In genomic region chr8:117898015-117898414, GRCm38 (mm10) we compare ENCODE assay signal across 8 mouse cellular contexts.
DNase-seq lines count a peak whose midpoint lies in the region; ATAC-seq and TF ChIP-seq lines count a peak whose summit lies in the region.

No protein-coding gene starts in this region.

- H3K27me3 ChIP-seq in liver, adult 2 months (ENCODE audit: control insufficient read depth, insufficient read depth, low read length): no peaks in the 10 kb centered on the region
- no peaks in the 10 kb centered on the region for H3K27me3 ChIP-seq in liver, embryonic 12.5 days (replicated peaks)

- no peak overlapping the region for H3K9ac ChIP-seq in liver, adult 2 months (ENCODE audit: low read depth, low read length)
- no peak overlapping the region for H3K9ac ChIP-seq in liver, embryonic 12.5 days

- no peak for ATAC-seq in liver, embryonic 12.5 days
- ATAC-seq in granulocyte monocyte progenitor cell, adult 5-6 weeks (replicated peaks; ENCODE audit: poor library complexity, severe bottlenecking): peak; percentile 40; the same call in 1 of the 2 replicates
- ATAC-seq in CD4-positive, CD25-positive, alpha-beta regulatory T cell, adult 4 months: no peak

- no peak overlapping the region for H3K4me2 ChIP-seq in liver, embryonic 12.5 days

- no peak for TF ChIP-seq POLR2A in liver, adult 2 months (IDR thresholded peaks at IDR 0.05; ENCODE audit: extremely low read depth, insufficient read depth, low read length)

- no peak overlapping the region for H3K4me3 ChIP-seq in liver, adult 2 months (ENCODE audit: insufficient read depth, low read depth, low read length)
- H3K4me3 ChIP-seq in liver, embryonic 12.5 days: no peak overlapping the region

- H3K4me1 ChIP-seq in liver, adult 2 months (ENCODE audit: control insufficient read depth, insufficient read depth, low read length): no peaks in the 10 kb centered on the region
- no peaks in the 10 kb centered on the region for H3K4me1 ChIP-seq in liver, embryonic 12.5 days

- peak; percentile 65 to 76 for DNase-seq in cerebellum, postnatal 14 days
- DNase-seq in cerebellum, adult 9-10 months: no peak
- no peak for DNase-seq in liver, adult 2 months (ENCODE audit: extremely low read depth, low read depth, low spot score)
- DNase-seq in adrenal gland, adult 2 months: peak; percentile 21
- peak; percentile 60 for DNase-seq in mesoderm, embryonic 11.5 days (ENCODE audit: low read depth, low spot score)

- no peaks in the 10 kb centered on the region for H3K36me3 ChIP-seq in liver, adult 2 months (ENCODE audit: control insufficient read depth, insufficient read depth, low read length)
- no peaks in the 10 kb centered on the region for H3K36me3 ChIP-seq in liver, embryonic 12.5 days

- H3K9me3 ChIP-seq in liver, embryonic 12.5 days (replicated peaks): no peaks in the 10 kb centered on the region

- 80% methylated on average over 5 of the region's 5 CpGs for WGBS in liver, adult 2 months
- WGBS in liver, embryonic 12.5 days (ENCODE audit: insufficient replicate concordance): 59% methylated on average over 5 of the region's 5 CpGs

- no peaks in the 10 kb centered on the region for H3K79me2 ChIP-seq in liver, adult 2 months (ENCODE audit: control insufficient read depth, insufficient read depth, low read length)

- TF ChIP-seq CTCF in liver, adult 2 months (IDR thresholded peaks at IDR 0.05; ENCODE audit: low read depth, low read length): peak; percentile 36; the same call in 1 of the 2 replicates

- H3K27ac ChIP-seq in liver, adult 2 months (replicated peaks; ENCODE audit: insufficient read depth, low read depth, low read length): no peak overlapping the region
- no peak overlapping the region for H3K27ac ChIP-seq in liver, embryonic 12.5 days

Comparison
In these comparisons a context has a peak if more than half of its experiments do, and no peak if none do; other contexts are left out.
1. DNase-seq: peak in cerebellum, postnatal 14 days (2 of 2), adrenal gland, adult 2 months (single experiment) and mesoderm, embryonic 11.5 days (single experiment); none in cerebellum, adult 9-10 months (single experiment) and liver, adult 2 months (single experiment).